Mouse (Mus musculus): ENCODE results near the gene Gm11027.

DNA sequence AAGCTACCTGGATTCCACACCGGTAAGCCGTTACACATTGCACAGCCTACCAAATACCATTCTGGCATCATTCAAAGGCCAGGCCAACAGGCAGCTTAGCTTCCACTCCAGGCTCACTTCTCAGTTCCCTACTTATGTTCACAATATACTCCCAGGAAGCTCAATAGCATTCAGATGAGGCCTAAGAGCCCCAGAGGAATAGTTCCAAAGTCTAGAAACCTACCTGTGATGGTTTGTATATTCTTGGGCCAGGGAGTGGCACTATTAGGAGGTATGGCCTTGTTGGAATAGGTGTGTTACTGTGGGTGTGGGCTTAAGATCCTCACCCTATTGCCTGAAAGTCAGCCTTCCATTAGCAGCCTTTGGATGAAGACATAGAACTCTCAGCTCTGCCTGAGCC lies 4.1 kb upstream of the Gm11027 start:
- TF ChIP-seq POLR2A (IDR thresholded peaks at IDR 0.05; ENCODE audit: low read depth, low read length) (no peak), CTCF (IDR thresholded peaks at IDR 0.05; ENCODE audit: extremely low read depth, insufficient read length, insufficient replicate concordance, low read depth, low read length) (no peak)

Measured in small intestine, adult 2 months (tissue).